In the genomic region with DNA sequence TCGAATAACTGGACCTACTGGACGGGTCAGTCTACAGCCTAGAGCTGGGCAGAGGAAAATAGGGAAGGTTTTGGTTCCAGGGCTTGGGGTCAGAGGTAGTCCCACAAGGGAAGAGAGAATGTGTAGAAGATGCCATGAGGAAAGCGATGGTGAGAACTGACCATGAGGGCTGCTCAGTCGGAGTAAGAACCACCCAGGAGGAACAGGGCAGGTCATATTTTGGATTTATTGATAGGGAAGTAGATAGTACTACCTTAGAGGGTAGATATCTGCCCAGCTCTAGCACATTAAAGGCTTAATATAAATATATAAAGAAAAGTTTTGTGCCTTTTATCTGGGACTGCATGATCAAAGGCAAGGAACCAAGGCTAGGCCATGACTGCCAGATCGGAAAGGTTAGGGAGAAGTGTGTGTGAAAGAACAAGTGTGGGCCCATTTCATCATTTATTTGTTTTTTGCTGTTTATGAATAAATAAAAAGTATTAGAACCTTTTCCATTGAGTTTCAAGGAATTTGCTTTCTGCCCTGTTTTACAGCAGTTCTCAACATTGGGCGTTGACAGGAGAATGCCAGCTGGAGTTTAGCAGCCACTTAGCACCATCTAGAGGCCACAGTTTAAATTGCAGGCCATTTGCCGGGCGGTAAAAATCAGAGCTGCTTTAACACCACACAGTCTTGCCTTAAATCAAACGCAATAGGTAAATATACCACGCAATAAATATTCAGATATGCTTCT, we compare ENCODE assay signal across 8 mouse cellular contexts. TPM values are rescaled to one million over a fixed set of nuclear protein-coding genes. Genes with fewer than 3 reads are reported as not detected.
DNase-seq lines count a peak whose midpoint lies in the region; ATAC-seq and TF ChIP-seq lines count a peak whose summit lies in the region.

No protein-coding gene starts in this region.

- no peak overlapping the region for H3K27ac ChIP-seq in testis, adult 2 months (ENCODE audit: control insufficient read depth, insufficient read depth, low read depth, low read length)
- no peak overlapping the region for H3K27ac ChIP-seq in kidney, embryonic 14.5 days (ENCODE audit: low read depth, low read length)
- H3K27ac ChIP-seq in limb, embryonic 11.5 days (replicated peaks; ENCODE audit: low read depth, low read length) = no peak overlapping the region
- no peak overlapping the region for H3K27ac ChIP-seq in neural tube, embryonic 12.5 days

- TF ChIP-seq CTCF in testis, adult 2 months (IDR thresholded peaks at IDR 0.05; ENCODE audit: control insufficient read depth, insufficient read depth, insufficient replicate concordance, low read depth, low read length) = peak; percentile 47; the same call in 1 of the 2 replicates

- no peak overlapping the region for H3K9ac ChIP-seq in kidney, embryonic 14.5 days (ENCODE audit: low read depth, low read length)
- no peak overlapping the region for H3K9ac ChIP-seq in limb, embryonic 11.5 days (ENCODE audit: low read length)
- no peak overlapping the region for H3K9ac ChIP-seq in neural tube, embryonic 12.5 days

- no peak overlapping the region for H3K4me2 ChIP-seq in kidney, embryonic 14.5 days (replicated peaks; ENCODE audit: low read depth, low read length)
- no peak overlapping the region for H3K4me2 ChIP-seq in limb, embryonic 11.5 days (ENCODE audit: low read depth, severe bottlenecking)
- H3K4me2 ChIP-seq in neural tube, embryonic 12.5 days (replicated peaks) = no peak overlapping the region

- 52% methylated on average over 10 of the region's 10 CpGs for WGBS in kidney, embryonic 14.5 days
- 52% methylated on average over 10 of the region's 10 CpGs for WGBS in limb, embryonic 11.5 days
- 54% methylated on average over 10 of the region's 10 CpGs for WGBS in neural tube, embryonic 12.5 days

- ATAC-seq in kidney, embryonic 14.5 days (ENCODE audit: low FRiP score, low TSS enrichment) = peak; percentile 62; the same call in 1 of the 2 replicates
- 0 out of 2 replicates have a peak, but pooled peaks have one; percentile 31 for ATAC-seq in limb, embryonic 11.5 days (ENCODE audit: insufficient number of reproducible peaks, low FRiP score, low TSS enrichment, low read depth)
- ATAC-seq in neural tube, embryonic 12.5 days (ENCODE audit: low FRiP score, low read depth) = peak; percentile 74

- no peaks in the 10 kb centered on the region for H3K4me1 ChIP-seq in testis, adult 2 months (ENCODE audit: control insufficient read depth, insufficient read depth, low read length)
- no peaks in the 10 kb centered on the region for H3K4me1 ChIP-seq in kidney, embryonic 14.5 days (ENCODE audit: control insufficient read depth, insufficient read depth, low read length)
- H3K4me1 ChIP-seq in limb, embryonic 11.5 days (ENCODE audit: control insufficient read depth, insufficient read depth, low read length) = no peaks in the 10 kb centered on the region
- no peaks in the 10 kb centered on the region for H3K4me1 ChIP-seq in neural tube, embryonic 12.5 days

- H3K36me3 ChIP-seq in testis, adult 2 months (ENCODE audit: control insufficient read depth, insufficient read depth, low read length) = no peaks in the 10 kb centered on the region
- H3K36me3 ChIP-seq in kidney, embryonic 14.5 days (ENCODE audit: control insufficient read depth, insufficient read depth, low read length) = no peaks in the 10 kb centered on the region
- no peaks in the 10 kb centered on the region for H3K36me3 ChIP-seq in limb, embryonic 11.5 days (ENCODE audit: control insufficient read depth, insufficient read depth, low read length)
- H3K36me3 ChIP-seq in neural tube, embryonic 12.5 days = no peaks in the 10 kb centered on the region

- no peaks in the 10 kb centered on the region for H3K27me3 ChIP-seq in testis, adult 2 months (ENCODE audit: control insufficient read depth, insufficient read depth, low read length)
- no peaks in the 10 kb centered on the region for H3K27me3 ChIP-seq in kidney, embryonic 14.5 days (ENCODE audit: control insufficient read depth, insufficient read depth, low read length)
- H3K27me3 ChIP-seq in limb, embryonic 11.5 days (ENCODE audit: control insufficient read depth, insufficient read depth, low read length) = no peaks in the 10 kb centered on the region
- no peaks in the 10 kb centered on the region for H3K27me3 ChIP-seq in neural tube, embryonic 12.5 days (replicated peaks)

- no peak overlapping the region for H3K4me3 ChIP-seq in testis, adult 2 months (ENCODE audit: control insufficient read depth, low read depth, low read length)
- no peak overlapping the region for H3K4me3 ChIP-seq in kidney, embryonic 14.5 days (ENCODE audit: low read length)
- H3K4me3 ChIP-seq in limb, embryonic 11.5 days (ENCODE audit: low read depth, low read length) = no peak overlapping the region
- H3K4me3 ChIP-seq in neural tube, embryonic 12.5 days = no peak overlapping the region

- TF ChIP-seq POLR2A in testis, adult 2 months (IDR thresholded peaks at IDR 0.05; ENCODE audit: control insufficient read depth, low read depth, low read length) = no peak

- no peaks in the 10 kb centered on the region for H3K9me3 ChIP-seq in kidney, embryonic 14.5 days (ENCODE audit: control insufficient read depth, low read length)
- no peaks in the 10 kb centered on the region for H3K9me3 ChIP-seq in limb, embryonic 11.5 days (ENCODE audit: control insufficient read depth, low read length)
- H3K9me3 ChIP-seq in neural tube, embryonic 12.5 days = no peaks in the 10 kb centered on the region

- DNase-seq in testis, postnatal 14 days (ENCODE audit: low spot score) = no peak
- peak; percentile 33 for DNase-seq in cerebellum, adult 9-11 months
- DNase-seq in frontal cortex, postnatal 10 days (ENCODE audit: low spot score in 2 of 2) = peak; percentile 8 to 55
- DNase-seq in limb, embryonic 11.5 days (ENCODE audit: low spot score) = peak; percentile 77
- no peak for DNase-seq in spleen, adult 18-20 months

RNA-seq across cellular contexts. Expression of gene Vmn2r7, which starts 53.9 kb away (rescaled TPM):
- 5.8 and 10.1 TPM in 2 replicates for polyA plus RNA-seq in testis, adult 2 months (2012; rRNA removed)
- polyA plus RNA-seq in kidney, embryonic 14.5 days (2014; fragmentation: Nextera tagmentation; extraction: Ambion mirVana) = not detected in 2 replicates
- polyA plus RNA-seq in limb, embryonic 11.5 days (2014; fragmentation: Nextera tagmentation; extraction: Ambion mirVana) = not detected in 2 replicates
- not detected in 2 replicates for polyA plus RNA-seq in neural tube, embryonic 12.5 days (2016; fragmentation: Nextera tagmentation; extraction: Ambion mirVana)

Comparison
In these comparisons a context has a peak if more than half of its experiments do, and no peak if none do; other contexts are left out.
1. DNase-seq: peak in cerebellum, adult 9-11 months (single experiment), frontal cortex, postnatal 10 days (2 of 2) and limb, embryonic 11.5 days (single experiment); none in testis, postnatal 14 days (single experiment) and spleen, adult 18-20 months (0 of 2).
2. Peak in every context shown above with its lines, with median percentiles within 50 percentile points of each other: ATAC-seq.